Mouse (Mus musculus) G1E (cell line): ENCODE results near the gene Enah. TPM values are rescaled to one million over a fixed set of nuclear protein-coding genes. Genes with fewer than 3 reads are reported as not detected.

Experiments used
- ATAC-seq: 2 replicates; pipeline ENCODE4 v1.8.0; 2016; ENCODE audit warnings: mild to moderate bottlenecking; ENCODE audit not compliant: insufficient number of reproducible peaks, poor library complexity, low FRiP score, severe bottlenecking; ENCODE audit errors: extremely low read depth
- DNase-seq: peaks from one replicate; pipeline ENCODE4 v3.0.0; 2012; ENCODE audit warnings: low spot score
- H3K27me3 ChIP-seq: 2 replicates; pipeline ENCODE4 v1.6.1; 2012; ENCODE audit warnings: mild to moderate bottlenecking, low read length, inconsistent platforms; ENCODE audit not compliant: insufficient read depth
- H3K36me3 ChIP-seq: replicated peaks from 2 replicates; pipeline ENCODE3; 2012; ENCODE audit warnings: mild to moderate bottlenecking, inconsistent platforms
- H3K4me1 ChIP-seq: 2 replicates; pipeline ENCODE4 v1.6.1; 2012; ENCODE audit warnings: low read depth, low read length, inconsistent platforms, mixed read lengths; ENCODE audit not compliant: insufficient read depth
- H3K4me3 ChIP-seq: 2 replicates; pipeline ENCODE4 v1.5.1; 2012; ENCODE audit warnings: low read depth, mild to moderate bottlenecking, inconsistent platforms, low read length, moderate library complexity, mixed read lengths
- H3K9me3 ChIP-seq: replicated peaks from 2 replicates; pipeline ENCODE4 v1.6.1; 2012; ENCODE audit warnings: inconsistent platforms
- CTCF ChIP-seq: IDR thresholded peaks from 2 replicates; pipeline ENCODE4 v1.5.1; 2012; ENCODE audit warnings: low read depth, low read length, inconsistent platforms, mixed read lengths
- GATA1 ChIP-seq: IDR thresholded peaks from 2 replicates; pipeline ENCODE4 v1.6.1; 2012; ENCODE audit warnings: borderline replicate concordance, low read length, inconsistent platforms, mixed read lengths
- GATA2 ChIP-seq: IDR thresholded peaks from 2 replicates; pipeline ENCODE4 v1.6.1; 2012; ENCODE audit warnings: low read depth, low read length, inconsistent platforms, borderline replicate concordance
- POLR2AphosphoS5 ChIP-seq: IDR thresholded peaks from 2 replicates; pipeline ENCODE4 v1.6.1; 2012; ENCODE audit warnings: low read depth, low read length, inconsistent platforms; ENCODE audit not compliant: insufficient replicate concordance
- TAL1 ChIP-seq: conservative IDR thresholded peaks from 2 replicates; pipeline ENCODE4 v1.6.1; 2012; ENCODE audit warnings: low read depth, low read length, inconsistent platforms, mixed read lengths
- polyA plus RNA-seq: library from polyadenylated mRNA; stranded (reverse); fragments of >175 nt; gene quantifications from 2 replicates; pipeline ENCODE4 v1.2.3, GENCODE M21; 2012
- total RNA-seq, 2 experiments: library from RNA; stranded (forward) in 1 of 2; stranded (reverse) in 1 of 2; fragments of 200-1000 nt in 1 of 2; fragments of >200 nt in 1 of 2; fragmentation: Nextera tagmentation in 1 of 2; gene quantifications; 2 replicates each; pipeline ENCODE4 v1.2.3; 2014 to 2017

The Enah gene
- total and polyA plus RNA-seq, 3 experiments: 0.87 TPM; not detected in 2

DNA sequence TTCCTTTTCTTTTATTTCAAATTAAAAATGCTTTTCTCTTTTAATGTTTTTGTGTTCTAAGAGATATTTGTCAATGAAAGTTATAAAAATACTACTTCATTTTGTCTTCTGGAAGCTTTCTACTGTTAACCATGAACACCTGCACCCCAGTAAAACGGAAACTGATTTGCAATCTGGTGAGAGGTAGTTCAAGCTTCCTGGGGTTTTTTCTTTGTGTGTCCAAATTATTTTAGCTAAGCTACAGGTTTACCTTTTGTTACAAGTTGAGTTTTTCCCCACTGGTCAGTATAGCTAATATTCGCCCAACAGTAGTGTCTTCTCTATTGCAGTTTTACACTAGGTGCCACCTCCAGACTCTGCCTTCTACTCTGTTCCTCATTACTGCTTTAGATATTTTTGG is 62.1 kb downstream of the Enah start:
- ATAC-seq (no peak), DNase-seq (no peak)
- Histone ChIP-seq H3K27me3 (no peaks in the 10 kb centered on the region), H3K4me3 (no peak overlapping the region), H3K4me1 (no peaks in the 10 kb centered on the region), H3K9me3 (no peaks in the 10 kb centered on the region), H3K36me3 (no peaks in the 10 kb centered on the region)
- TF ChIP-seq POLR2AphosphoS5 (no peak), GATA1 (no peak), GATA2 (no peak), CTCF (no peak), TAL1 (no peak)

DNA sequence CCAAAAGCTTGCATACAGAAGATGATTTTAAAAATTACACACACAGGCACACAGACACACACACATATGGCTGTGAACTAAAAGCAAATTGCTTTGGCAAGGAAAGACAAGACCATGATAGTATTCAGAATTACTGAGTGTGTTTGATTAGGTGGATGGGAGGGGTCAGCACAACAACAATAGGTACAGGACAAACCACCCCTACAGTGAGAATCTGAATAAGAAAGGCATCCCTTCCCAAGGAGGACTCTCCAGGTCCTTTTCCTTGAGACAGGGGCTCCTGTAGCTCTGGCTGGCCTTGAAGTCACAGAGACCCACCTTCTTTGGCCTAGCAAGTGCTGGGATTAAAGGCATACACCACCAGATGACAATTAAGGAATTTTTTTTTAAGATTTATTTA is 66.2 kb downstream of the Enah start:
- DNase-seq (no peak), ATAC-seq (no peak)
- H3K27me3 ChIP-seq: no peaks in the 10 kb centered on the region
- no peaks in the 10 kb centered on the region for H3K4me1 ChIP-seq
- H3K4me3 ChIP-seq: no peak overlapping the region
- no peaks in the 10 kb centered on the region for H3K9me3 ChIP-seq
- TF ChIP-seq POLR2AphosphoS5 (no peak), GATA2 (no peak), CTCF (no peak), TAL1 (no peak), GATA1 (no peak)
- no peaks in the 10 kb centered on the region for H3K36me3 ChIP-seq

DNA sequence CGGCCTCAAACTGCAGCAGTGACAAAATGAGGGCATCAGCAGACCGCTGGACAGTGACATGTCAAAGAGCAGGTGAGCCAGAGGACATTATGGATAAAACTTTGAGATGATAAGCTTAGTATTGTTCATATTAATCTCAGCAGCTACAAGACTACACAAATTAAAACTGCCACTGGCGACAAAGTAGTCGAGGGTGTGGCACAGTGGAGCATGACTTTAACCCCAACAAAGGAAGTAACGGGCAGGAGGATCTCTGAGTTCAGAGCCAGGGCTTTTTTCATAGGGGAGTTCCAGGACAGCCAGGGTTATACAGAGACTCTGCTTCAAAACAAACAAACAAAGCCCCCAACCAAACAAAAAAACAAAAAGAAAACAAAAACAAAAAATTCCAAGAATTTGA is 68.5 kb downstream of the Enah start:
- Histone ChIP-seq H3K4me1 (no peaks in the 10 kb centered on the region), H3K27me3 (no peaks in the 10 kb centered on the region), H3K36me3 (no peaks in the 10 kb centered on the region), H3K9me3 (no peaks in the 10 kb centered on the region), H3K4me3 (no peak overlapping the region)
- ATAC-seq (no peak), DNase-seq (no peak)
- TF ChIP-seq POLR2AphosphoS5: no peak
- TF ChIP-seq GATA1: no peak
- no peak for TF ChIP-seq CTCF
- no peak for TF ChIP-seq GATA2
- TF ChIP-seq TAL1: no peak

DNA sequence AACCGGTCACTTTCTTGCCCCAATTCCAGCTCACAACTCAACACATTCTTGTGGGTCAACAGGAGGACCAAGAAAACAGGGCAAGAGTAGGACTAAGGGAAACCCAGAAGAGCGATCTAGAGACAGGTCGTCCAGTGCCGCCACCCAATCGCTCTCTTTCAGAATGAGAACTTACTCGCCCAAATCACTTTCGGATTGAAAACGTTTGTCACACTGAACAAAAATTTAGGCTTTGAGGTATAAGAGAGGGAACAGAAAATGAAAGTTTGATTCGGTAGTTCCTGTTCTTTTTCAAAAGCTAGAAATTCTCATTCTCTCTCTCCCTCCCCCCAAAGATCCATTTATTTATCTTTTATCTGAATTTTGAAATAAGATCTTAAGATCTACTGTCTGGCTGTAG is 69.1 kb downstream of the Enah start:
- no peaks in the 10 kb centered on the region for H3K27me3 ChIP-seq
- H3K4me3 ChIP-seq: no peak overlapping the region
- no peak for DNase-seq
- no peaks in the 10 kb centered on the region for H3K9me3 ChIP-seq
- ATAC-seq: no peak
- H3K4me1 ChIP-seq: no peaks in the 10 kb centered on the region
- TF ChIP-seq POLR2AphosphoS5 (no peak), CTCF (no peak)
- H3K36me3 ChIP-seq: no peaks in the 10 kb centered on the region

GRCm38 (mm10) chr1:181948191-181948590 is 71.6 kb downstream of the Enah start:
- no peak for DNase-seq
- H3K4me1 ChIP-seq: no peaks in the 10 kb centered on the region
- H3K27me3 ChIP-seq: 0 out of 2 replicates have a peak, but pooled peaks cover 4% of the 10 kb centered on the region
- no peaks in the 10 kb centered on the region for H3K9me3 ChIP-seq
- no peaks in the 10 kb centered on the region for H3K36me3 ChIP-seq
- no peak overlapping the region for H3K4me3 ChIP-seq
- TF ChIP-seq GATA1 (no peak), GATA2 (no peak), CTCF (no peak), TAL1 (no peak), POLR2AphosphoS5 (no peak)
- ATAC-seq: no peak

GRCm38 (mm10) chr1:181937064-181937463 is 82.7 kb downstream of the Enah start:
- ATAC-seq (no peak), DNase-seq (no peak)
- Histone ChIP-seq H3K4me3 (no peak overlapping the region), H3K27me3 (no peaks in the 10 kb centered on the region), H3K9me3 (no peaks in the 10 kb centered on the region), H3K4me1 (no peaks in the 10 kb centered on the region), H3K36me3 (no peaks in the 10 kb centered on the region)
- TF ChIP-seq GATA1 (no peak), TAL1 (no peak), POLR2AphosphoS5 (no peak), GATA2 (no peak), CTCF (no peak)

- Histone ChIP-seq H3K36me3 (no peaks in the 10 kb centered on the region), H3K27me3 (peaks cover 11% of the 10 kb centered on the region), H3K4me1 (no peaks in the 10 kb centered on the region), H3K9me3 (no peaks in the 10 kb centered on the region), H3K4me3 (no peak overlapping the region)
- ATAC-seq: no peak
- TF ChIP-seq CTCF (no peak), GATA2 (no peak), TAL1 (no peak), GATA1 (no peak), POLR2AphosphoS5 (no peak)
- no peak for DNase-seq
Measured at GRCm38 (mm10) chr1:181928388-181928787, 91.4 kb downstream of the Enah start.
